Comparison of ENCODE assay signal across 7 mouse cellular contexts in the genomic region with DNA sequence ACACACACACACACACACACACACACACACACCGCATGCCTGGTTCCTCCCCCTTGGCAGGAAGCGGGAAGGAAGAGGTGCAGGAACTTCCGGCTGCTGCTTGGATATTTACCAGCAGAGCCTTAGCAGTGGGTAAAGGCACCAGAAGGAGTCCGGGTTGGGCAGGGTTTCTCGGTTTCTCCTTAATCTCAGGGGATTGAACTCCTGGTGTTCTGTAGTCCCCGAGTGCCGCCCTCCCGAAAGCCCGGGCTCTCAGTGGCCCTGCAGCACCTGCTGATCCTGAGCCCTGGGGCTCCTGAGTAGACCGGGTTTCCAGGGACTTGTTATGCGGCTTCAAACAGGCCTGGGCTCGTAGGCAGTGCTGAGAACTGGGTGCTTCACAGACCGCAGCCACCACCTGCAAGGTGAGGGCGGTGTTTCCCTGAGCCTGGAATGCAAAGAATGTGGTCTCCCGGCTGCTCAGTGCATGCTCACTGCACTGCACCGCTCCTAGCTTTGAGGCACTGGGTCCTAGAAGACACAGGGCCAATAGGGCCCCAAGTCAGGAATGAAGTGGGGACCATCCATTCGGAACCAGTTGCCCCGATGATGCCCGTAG. TPM values are rescaled to one million over a fixed set of nuclear protein-coding genes. Genes with fewer than 3 reads are reported as not detected.
DNase-seq lines count a peak whose midpoint lies in the region; ATAC-seq and TF ChIP-seq lines count a peak whose summit lies in the region.

Prkx (minus strand) TSS at position 41 of the 598 bp plus-strand sequence.

- no peaks in the 10 kb centered on the region for H3K36me3 ChIP-seq in ES-Bruce4 (ENCODE audit: control insufficient read depth, insufficient read depth, low read length, poor library complexity, severe bottlenecking)
- H3K36me3 ChIP-seq in heart, postnatal 0 days (replicated peaks; ENCODE audit: control insufficient read depth, insufficient read depth, low read length): no peaks in the 10 kb centered on the region

- peak; percentile 73 for DNase-seq in A20 (ENCODE audit: low read depth, low spot score)
- peak; percentile 57 for DNase-seq in embryo, embryonic 11 days
- DNase-seq in heart, postnatal 0 days (ENCODE audit: low spot score): no peak
- DNase-seq in kidney, postnatal 14 days: peak; percentile 64
- DNase-seq in spleen, postnatal 10 days (ENCODE audit: low spot score in 2 of 2): peak; percentile 23 to 26

- TF ChIP-seq POLR2A in ES-Bruce4 (IDR thresholded peaks at IDR 0.05; ENCODE audit: insufficient read depth, low read length): no peak

- no peaks in the 10 kb centered on the region for H3K9me3 ChIP-seq in ES-Bruce4 (replicated peaks; ENCODE audit: control insufficient read depth, insufficient read depth, low read length, poor library complexity, severe bottlenecking)
- H3K9me3 ChIP-seq in heart, postnatal 0 days (replicated peaks; ENCODE audit: control insufficient read depth, low read length): no peaks in the 10 kb centered on the region

- peak within 1 kb of the TSS; percentile 91 for H3K4me3 ChIP-seq in ES-Bruce4 (ENCODE audit: low read depth, low read length)
- peak within 1 kb of the TSS; percentile 66 for H3K4me3 ChIP-seq in heart, postnatal 0 days (ENCODE audit: low read depth, low read length)

- no peaks in the 10 kb centered on the region for H3K4me1 ChIP-seq in ES-Bruce4 (ENCODE audit: control insufficient read depth, insufficient read depth, low read length)
- H3K4me1 ChIP-seq in heart, postnatal 0 days (ENCODE audit: control insufficient read depth, insufficient read depth): 0 out of 2 replicates have a peak, but pooled peaks cover 7% of the 10 kb centered on the region

- TF ChIP-seq EP300 in ES-Bruce4 (IDR thresholded peaks at IDR 0.05; ENCODE audit: insufficient read depth, low read depth, low read length): 0 out of 2 replicates have a peak, but pooled peaks have one; percentile 52
- TF ChIP-seq EP300 in heart, postnatal 0 days (IDR thresholded peaks at IDR 0.05; ENCODE audit: low read depth): no peak

- H3K27me3 ChIP-seq in ES-Bruce4 (ENCODE audit: control insufficient read depth, insufficient read depth, low read length, poor library complexity, severe bottlenecking): no peaks in the 10 kb centered on the region
- H3K27me3 ChIP-seq in heart, postnatal 0 days (ENCODE audit: control insufficient read depth, insufficient read depth, low read length): no peaks in the 10 kb centered on the region

- H3K9ac ChIP-seq in ES-Bruce4 (ENCODE audit: low read depth, poor library complexity, severe bottlenecking): peak within 1 kb of the TSS; percentile 77
- peak within 1 kb of the TSS; percentile 64 for H3K9ac ChIP-seq in heart, postnatal 0 days (replicated peaks; ENCODE audit: low read depth, low read length)

- WGBS in heart, postnatal 0 days: 22% methylated on average over 17 of the region's 19 CpGs

- no peak for TF ChIP-seq CTCF in ES-Bruce4 (IDR thresholded peaks at IDR 0.05; ENCODE audit: low read depth, low read length)
- no peak for TF ChIP-seq CTCF in heart, postnatal 0 days (IDR thresholded peaks at IDR 0.05; ENCODE audit: low read depth)

- peak within 1 kb of the TSS; percentile 76 for H3K4me2 ChIP-seq in heart, postnatal 0 days (ENCODE audit: low read depth, low read length)

- peak; percentile 63 for ATAC-seq in heart, postnatal 0 days (ENCODE audit: insufficient read depth, low read depth)
- ATAC-seq in megakaryocyte progenitor cell, adult 5-6 weeks (replicated peaks; ENCODE audit: poor library complexity): peak; percentile 55

- H3K27ac ChIP-seq in ES-Bruce4 (ENCODE audit: insufficient read depth, low read length): peak within 1 kb of the TSS; percentile 76
- H3K27ac ChIP-seq in heart, postnatal 0 days (ENCODE audit: low read depth): peak within 1 kb of the TSS; percentile 86

RNA-seq across cellular contexts. Expression of gene Prkx, which starts in this region (rescaled TPM):
- polyA plus RNA-seq in ES-Bruce4 (2011; ENCODE audit: insufficient read depth, insufficient read length, low read depth, missing spikeins): 20.6 and 21.5 TPM in 2 replicates
- 13.6 and 20.1 TPM in 2 replicates for total RNA-seq in heart, postnatal 0 days (2014; rRNA removed; ENCODE audit: low replicate concordance)
- 11.7 and 12.4 TPM in 2 replicates for polyA plus RNA-seq in heart, postnatal 0 days (2015; fragmentation: Nextera tagmentation; extraction: Ambion mirVana)
- total RNA-seq in megakaryocyte progenitor cell, adult 5-6 weeks (2015): 14.6 and 14.9 TPM in 2 replicates
- 5.7 TPM in 2 replicates for total RNA-seq in megakaryocyte progenitor cell, adult 5-6 weeks (2017)
